Mouse (Mus musculus) gastrocnemius, adult 2 months (tissue): ENCODE results near the gene Prickle4. TPM values are rescaled to one million over a fixed set of nuclear protein-coding genes. Genes with fewer than 3 reads are reported as not detected.

Experiments used
- DNase-seq: peaks from one replicate; pipeline ENCODE4 v3.0.0; 2022
- H3K27ac ChIP-seq: fragments of 200-600 bp; 2 replicates; pipeline ENCODE4 v1.8.1; 2022; ENCODE audit warnings: mild to moderate bottlenecking
- H3K4me3 ChIP-seq: fragments of 200-600 bp; 2 replicates; pipeline ENCODE4 v1.8.1; 2022; ENCODE audit warnings: mild to moderate bottlenecking, moderate library complexity
- CTCF ChIP-seq: fragments of 200-600 bp; IDR thresholded peaks from 2 replicates; pipeline ENCODE4 v1.8.1; 2022; ENCODE audit warnings: antibody characterized with exemption, mild to moderate bottlenecking, moderate library complexity
- intact Hi-C: fragments of 180-260 bp; cut with DNase I; formaldehyde crosslinking; loops from one replicate; pipeline ENCODE4 v1.15.1; 2025
- total RNA-seq, 2 experiments: library from RNA; stranded (reverse); gene quantifications; 2 replicates each; pipeline ENCODE4 v1.2.3; 2021

Prickle4 gene
- total RNA-seq, 2 experiments from 2014 or later, result 2.6 to 3.7 TPM

- TF ChIP-seq CTCF, result no peak
- Histone ChIP-seq H3K4me3 (no peak overlapping the region), H3K27ac (no peak overlapping the region)
- no peak for DNase-seq
- intact Hi-C loops, result no loop called here
Observed at GRCm38 (mm10) chr17:47701793-47702192, 7.3 kb upstream of the Prickle4 start.

DNA sequence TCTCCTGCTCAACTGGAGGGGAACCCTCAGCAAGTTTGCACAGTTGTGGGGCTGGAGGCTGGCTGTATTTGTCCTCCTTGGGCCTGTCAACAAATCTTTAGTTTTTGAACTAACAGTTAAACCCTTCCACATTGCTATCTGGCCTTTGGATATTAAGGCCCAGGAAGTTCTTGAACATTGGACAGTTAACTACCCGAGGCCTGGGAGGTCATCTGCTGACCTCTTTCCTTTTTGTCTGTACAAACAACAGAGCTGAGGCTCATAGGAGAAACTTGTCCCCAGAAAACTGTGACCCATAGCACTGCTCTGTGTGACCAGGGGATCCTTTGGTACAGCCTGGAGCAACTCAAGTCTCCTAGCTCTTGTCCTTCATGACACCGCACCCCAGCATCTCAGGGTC is 4.5 kb upstream of the Prickle4 start:
- DNase-seq, result no peak
- H3K27ac ChIP-seq, result no peak overlapping the region
- intact Hi-C loops, result loop anchor here (10.0 kb wide), 1 partner anchor 334 kb away; the partner anchor contains the start of gene Mrps10
- no peak for TF ChIP-seq CTCF
- H3K4me3 ChIP-seq, result no peak overlapping the region

DNA sequence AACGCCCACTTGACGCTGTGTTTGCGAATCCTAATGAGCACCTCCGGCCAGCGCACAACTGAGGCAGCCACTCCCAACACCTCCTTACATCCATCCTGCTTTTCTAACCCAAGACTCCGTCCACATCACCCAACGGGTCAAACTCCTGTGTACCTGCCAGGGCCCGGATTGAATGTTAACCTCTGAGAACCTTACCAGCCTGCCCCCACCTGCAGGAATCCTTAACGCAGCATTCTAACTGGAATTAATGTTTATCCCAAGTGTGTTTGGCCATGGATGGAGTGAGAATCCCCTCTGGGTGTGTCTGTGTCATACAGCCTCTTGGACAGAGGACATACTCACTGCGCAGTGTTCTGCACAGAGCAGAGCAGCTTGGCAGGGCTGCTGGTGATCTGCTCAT is 3.6 kb upstream of the Prickle4 start:
- TF ChIP-seq CTCF, result no peak
- intact Hi-C loops, result loop anchor here (10.0 kb wide), 1 partner anchor 333 kb away; the partner anchor contains the start of gene Mrps10
- no peak overlapping the region for H3K27ac ChIP-seq
- no peak for DNase-seq
- no peak overlapping the region for H3K4me3 ChIP-seq

DNA sequence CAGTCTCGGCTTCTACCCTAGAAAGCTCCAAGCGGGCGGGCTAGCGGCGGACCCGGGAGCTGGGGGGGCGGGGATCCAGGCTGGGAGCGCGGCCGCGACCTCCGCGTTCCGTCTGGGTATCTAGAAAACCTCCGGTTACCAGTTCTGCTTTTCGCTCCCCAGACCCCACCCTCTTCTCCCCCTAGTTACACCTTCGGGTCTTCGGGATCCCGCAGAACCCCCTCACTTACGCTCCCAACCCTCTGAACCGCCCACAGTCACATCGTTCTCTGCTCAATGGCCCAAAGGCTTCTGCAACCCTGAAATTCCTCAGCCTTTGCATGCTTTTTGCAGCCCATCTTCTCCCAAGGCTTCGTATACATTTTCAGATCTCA is 788 bp upstream of the Prickle4 start:
- DNase-seq, result no peak
- no peak for TF ChIP-seq CTCF
- peak overlapping the region; percentile 89 for H3K4me3 ChIP-seq
- intact Hi-C loops, result loop anchor here (10.0 kb wide), 1 partner anchor 331 kb away; the partner anchor contains the start of gene Mrps10
- peak overlapping the region; percentile 88 for H3K27ac ChIP-seq

DNA sequence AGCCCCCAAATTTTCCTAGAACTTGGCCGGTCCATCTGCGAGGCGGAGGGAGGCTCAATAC is 264 bp downstream of the Prickle4 start, which contains the start of gene Gm21981:
Gene Gm21981 (minus strand): TSS at position 14 of the 61 bp plus-strand sequence.
- intact Hi-C loops, result loop anchor here (5.0 to 10.0 kb wide), 2 partner anchors 187 to 329 kb away; partner anchors contain the start of genes Ccnd3 and Mrps10
- no peak for TF ChIP-seq CTCF
- no peak for DNase-seq
- H3K27ac ChIP-seq, result peak within 1 kb of the TSS; percentile 88
- peak within 1 kb of the TSS; percentile 89 for H3K4me3 ChIP-seq

DNA sequence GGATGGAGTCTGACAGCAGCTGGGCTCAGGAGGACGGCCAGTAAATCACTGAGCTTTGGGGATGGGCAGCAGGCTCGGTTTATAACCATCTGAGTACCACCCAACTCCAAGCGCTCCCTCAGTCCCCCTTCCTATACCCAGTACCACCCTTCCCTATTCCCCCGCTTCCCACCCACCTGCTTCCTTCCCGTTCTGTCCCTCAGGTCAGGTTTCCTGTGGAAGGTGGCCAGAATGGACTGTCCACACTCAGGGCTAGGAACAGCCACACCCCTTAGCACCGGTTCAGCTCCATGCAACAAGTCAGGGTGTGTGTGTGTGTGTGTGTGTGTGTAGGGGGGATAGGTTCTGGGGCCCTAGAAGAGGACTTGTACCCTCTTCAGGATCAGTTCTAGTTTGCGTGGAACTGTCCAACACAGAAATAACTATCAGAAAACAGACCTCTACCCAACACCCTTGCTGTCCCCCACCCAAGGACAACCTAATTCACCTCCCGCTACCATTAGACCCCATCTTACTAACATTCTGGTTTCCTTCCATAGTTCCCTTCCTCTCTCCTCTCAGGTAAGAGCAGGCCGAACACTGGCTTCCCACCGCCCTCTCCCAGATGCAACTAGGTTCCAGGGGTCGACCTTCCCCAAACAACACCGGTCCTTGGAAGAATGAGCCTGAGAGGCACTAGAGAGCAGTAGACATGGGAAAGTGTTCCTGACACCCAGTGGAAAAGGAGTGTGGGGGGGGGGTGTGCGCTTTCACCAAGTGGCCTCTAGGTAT is 680 bp downstream of the Prickle4 start:
- intact Hi-C loops, result loop anchor here (5.0 to 10.0 kb wide), 2 partner anchors 187 to 329 kb away; partner anchors contain the start of genes Ccnd3 and Mrps10
- TF ChIP-seq CTCF, result no peak
- DNase-seq, result peak; percentile 55
- H3K27ac ChIP-seq, result peak overlapping the region; percentile 88
- peak overlapping the region; percentile 89 for H3K4me3 ChIP-seq

- intact Hi-C loops, result loop anchor here (5.0 to 10.0 kb wide), 2 partner anchors 184 to 327 kb away; partner anchors contain the start of genes Ccnd3 and Mrps10
- DNase-seq, result no peak
- TF ChIP-seq CTCF, result no peak
- no peak overlapping the region for H3K4me3 ChIP-seq
- no peak overlapping the region for H3K27ac ChIP-seq
Observed at GRCm38 (mm10) chr17:47691650-47692049, 2.9 kb downstream of the Prickle4 start.

DNA sequence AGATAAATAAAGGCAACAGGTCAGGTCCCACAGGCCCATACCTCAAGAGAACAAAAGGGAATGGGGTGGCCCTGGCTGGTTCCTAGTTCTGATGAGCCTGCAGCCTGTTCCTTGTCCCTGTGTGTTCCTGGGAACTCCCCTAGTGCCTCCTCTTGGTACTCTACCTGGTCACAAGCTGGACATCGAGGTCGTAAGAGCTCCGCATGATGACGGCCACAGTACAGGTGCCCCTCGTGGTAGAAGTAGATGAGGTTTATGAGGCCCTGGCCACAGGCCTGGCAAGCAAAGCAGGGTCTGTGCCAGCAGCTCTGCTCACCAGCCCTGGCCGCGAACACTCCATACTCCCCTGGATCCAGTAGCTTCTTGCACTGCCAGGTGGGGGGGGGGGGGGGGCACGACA is 4.6 kb downstream of the Prickle4 start:
- Histone ChIP-seq H3K4me3 (no peak overlapping the region), H3K27ac (peak overlapping the region; percentile 24; the same call in 1 of the 2 replicates)
- TF ChIP-seq CTCF, result no peak
- intact Hi-C loops, result loop anchor here (5.0 to 10.0 kb wide), 2 partner anchors 183 to 325 kb away; partner anchors contain the start of genes Ccnd3 and Mrps10
- DNase-seq, result peak; percentile 49

- intact Hi-C loops, result no loop called here
- TF ChIP-seq CTCF, result no peak
- H3K4me3 ChIP-seq, result peak within 1 kb of the TSS; percentile 92
- H3K27ac ChIP-seq, result peak within 1 kb of the TSS; percentile 95
- peak; percentile 80 for DNase-seq
Observed at GRCm38 (mm10) chr17:47688608-47689575, 5.6 kb downstream of the Prickle4 start, which contains the start of gene Frs3. Gene Frs3, plus strand, starts transcription at chr17:47689030.

- TF ChIP-seq CTCF, result no peak
- H3K4me3 ChIP-seq, result peak within 1 kb of the TSS; percentile 92
- intact Hi-C loops, result no loop called here
- DNase-seq, result no peak
- H3K27ac ChIP-seq, result peak within 1 kb of the TSS; percentile 95
Observed at GRCm38 (mm10) chr17:47688344-47688607, 6.3 kb downstream of the Prickle4 start, which contains the start of gene Tomm6. Gene Tomm6, minus strand, starts transcription at chr17:47688386.

DNA sequence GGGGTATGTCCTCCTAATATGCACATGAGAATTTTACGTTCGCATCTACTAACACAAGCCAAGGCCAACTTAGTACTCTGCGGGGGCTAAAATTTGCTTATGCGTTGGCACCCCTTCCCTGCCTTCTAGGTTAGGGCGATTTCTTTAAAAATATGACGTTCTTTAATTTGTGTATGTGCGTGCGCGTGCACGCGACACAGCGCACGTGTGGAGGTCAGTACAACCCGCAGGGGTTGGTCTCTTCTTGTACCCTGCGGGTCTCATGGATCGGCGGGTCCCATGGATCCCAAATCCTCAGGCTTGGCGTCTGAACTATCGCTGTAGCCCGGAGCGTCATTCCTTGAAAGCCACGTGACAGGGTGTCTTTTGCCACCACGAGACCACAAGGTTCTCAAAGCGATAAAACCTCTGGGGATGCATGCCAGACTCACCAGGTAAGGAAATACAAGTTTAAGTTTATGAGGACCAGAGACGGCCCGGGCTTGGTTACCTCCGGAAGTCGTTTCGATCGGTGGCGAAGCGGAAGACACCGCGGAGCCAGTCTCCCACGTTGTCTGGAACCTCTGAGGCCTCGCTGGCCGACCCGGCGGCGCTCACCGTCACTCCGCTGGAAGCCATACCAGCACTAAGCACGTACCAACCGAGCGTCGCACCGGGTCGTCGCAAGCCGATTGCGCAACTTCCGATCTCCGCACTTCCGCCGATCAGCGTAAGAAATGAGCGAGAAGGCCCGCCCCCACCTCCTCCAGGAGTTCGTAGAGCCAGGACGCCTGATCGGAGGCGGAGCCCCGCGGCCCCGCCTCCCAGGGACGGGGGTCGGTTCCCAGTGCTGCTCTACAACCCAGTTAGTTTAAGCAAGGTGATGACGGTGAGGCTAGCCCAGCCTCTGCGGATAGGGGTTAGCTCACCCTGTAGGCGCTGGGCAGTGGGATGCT is 6.9 kb downstream of the Prickle4 start:
- Histone ChIP-seq H3K4me3 (peak overlapping the region; percentile 92), H3K27ac (peak overlapping the region; percentile 95)
- peak; percentile 97 for DNase-seq
- intact Hi-C loops, result no loop called here
- no peak for TF ChIP-seq CTCF

DNA sequence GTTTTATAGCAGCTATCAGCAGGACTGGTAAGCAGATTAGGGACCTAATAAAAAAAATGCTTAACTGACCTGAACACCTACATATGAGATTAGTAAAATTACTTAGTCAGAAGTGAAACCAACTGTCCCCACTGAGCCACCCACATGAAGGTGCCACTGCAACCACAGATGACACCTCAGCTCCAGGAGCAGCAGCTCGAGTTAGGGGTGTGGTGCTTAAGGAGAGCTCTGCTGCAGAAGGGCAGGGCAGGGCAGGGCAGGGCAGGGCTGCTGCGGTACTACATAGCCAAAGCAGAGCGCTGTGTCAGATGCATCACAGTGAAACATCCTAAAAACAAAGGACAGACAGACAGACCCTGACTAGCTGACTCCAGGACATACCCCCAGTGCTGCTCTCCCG is 11.7 kb downstream of the Prickle4 start:
- Histone ChIP-seq H3K4me3 (no peak overlapping the region), H3K27ac (no peak overlapping the region)
- intact Hi-C loops, result no loop called here
- no peak for DNase-seq
- TF ChIP-seq CTCF, result no peak
